Mouse (Mus musculus): Measurements from ENCODE around the gene Sytl1.

DNA sequence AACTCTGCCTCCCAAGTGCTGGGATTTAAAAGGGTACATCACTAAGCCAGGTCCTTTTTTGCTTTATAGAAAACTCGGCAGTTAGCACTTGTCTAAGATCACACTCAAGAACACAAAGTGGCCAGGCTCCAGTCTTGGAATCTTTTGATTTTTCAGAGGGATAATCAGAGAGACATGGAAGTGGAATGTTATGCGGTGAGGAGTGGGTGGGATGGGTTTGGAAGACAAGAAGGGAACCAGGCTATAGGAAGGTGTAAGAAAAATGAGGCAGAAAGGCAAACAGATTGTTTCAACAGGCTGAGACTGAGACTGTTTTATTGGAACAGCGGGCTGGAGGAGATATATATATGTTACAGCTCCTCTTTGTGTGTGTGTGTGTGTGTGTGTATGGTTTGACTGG, 15.6 kb upstream of the Sytl1 start:
- TF ChIP-seq CTCF (IDR thresholded peaks at IDR 0.05; ENCODE audit: borderline replicate concordance, insufficient read depth, low read length) (no peak), POLR2A (IDR thresholded peaks at IDR 0.05; ENCODE audit: low read depth, low read length) (no peak)
